Mouse (Mus musculus) common myeloid progenitor, adult 5-6 weeks (primary cell): ENCODE measurements around the gene Duxbl3. TPM values are rescaled to one million over a fixed set of nuclear protein-coding genes. Genes with fewer than 3 reads are reported as not detected.
A peak's percentile ranks its signal among the peaks of the same experiment; 100 is the strongest.
"Not testable (repeated sequence)": the region's sequence is repeated elsewhere in the genome, so short reads cannot be mapped to it uniquely, and the experiment has no call there.

Experiments used
- ATAC-seq: replicated peaks from 2 replicates; pipeline ENCODE4 v1.8.0; 2016; ENCODE audit warnings: low read depth, mild to moderate bottlenecking, moderate TSS enrichment, inconsistent platforms; ENCODE audit not compliant: poor library complexity, severe bottlenecking
- total RNA-seq: library from RNA; stranded (forward); fragments of 200-1000, 187-1606 nt; gene quantifications from 2 replicates; pipeline ENCODE4 v1.2.3, GENCODE M21; 2017

Duxbl3 gene
- not detected in 2 replicates for total RNA-seq

DNA sequence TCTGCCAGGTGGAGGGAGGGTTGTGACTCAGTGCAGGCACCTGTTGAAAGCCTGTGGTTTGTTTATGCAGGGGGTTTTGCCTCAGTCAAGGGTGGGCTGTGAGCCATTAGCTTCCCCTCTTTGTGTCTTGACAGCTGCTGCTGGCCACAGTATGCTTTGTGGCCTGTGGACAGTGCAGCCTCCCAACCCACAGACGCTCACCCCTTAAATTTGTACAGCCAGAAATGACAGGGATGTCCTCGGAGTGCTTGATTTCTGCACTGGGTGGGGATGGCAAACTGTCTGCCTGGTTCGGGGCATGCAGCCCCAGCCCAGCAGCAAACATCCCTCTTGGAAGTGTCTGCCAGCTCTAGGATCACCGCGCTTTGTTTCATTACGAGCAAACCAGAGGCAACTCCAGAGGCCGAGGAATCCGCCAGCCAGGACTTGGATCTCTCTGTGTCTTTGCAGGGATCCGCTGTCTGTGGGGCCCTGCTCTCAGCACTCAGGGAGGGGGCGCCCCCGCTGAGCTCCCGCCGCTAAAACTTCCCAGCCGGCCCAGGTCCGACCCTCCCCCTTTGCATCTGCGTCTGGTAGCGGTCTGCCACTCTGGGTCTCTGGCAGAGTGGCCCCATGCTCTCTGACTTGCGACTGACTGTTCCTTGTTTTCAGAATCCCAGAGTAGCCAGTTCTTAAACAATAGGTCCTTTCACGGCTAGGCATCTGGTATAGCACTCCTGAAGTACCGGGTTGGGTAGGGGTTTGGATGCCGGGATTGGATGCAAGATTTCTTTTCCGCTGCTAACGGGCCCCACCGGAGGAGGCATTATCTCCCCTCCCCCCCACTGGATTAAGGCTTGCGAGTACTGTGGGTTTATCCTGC lies at the start of gene Duxbl3:
Gene Duxbl3 (plus strand): TSS at position 207 of the 862 bp plus-strand sequence.
- ATAC-seq, result peak; percentile 29; the same call in 1 of the 2 replicates

DNA sequence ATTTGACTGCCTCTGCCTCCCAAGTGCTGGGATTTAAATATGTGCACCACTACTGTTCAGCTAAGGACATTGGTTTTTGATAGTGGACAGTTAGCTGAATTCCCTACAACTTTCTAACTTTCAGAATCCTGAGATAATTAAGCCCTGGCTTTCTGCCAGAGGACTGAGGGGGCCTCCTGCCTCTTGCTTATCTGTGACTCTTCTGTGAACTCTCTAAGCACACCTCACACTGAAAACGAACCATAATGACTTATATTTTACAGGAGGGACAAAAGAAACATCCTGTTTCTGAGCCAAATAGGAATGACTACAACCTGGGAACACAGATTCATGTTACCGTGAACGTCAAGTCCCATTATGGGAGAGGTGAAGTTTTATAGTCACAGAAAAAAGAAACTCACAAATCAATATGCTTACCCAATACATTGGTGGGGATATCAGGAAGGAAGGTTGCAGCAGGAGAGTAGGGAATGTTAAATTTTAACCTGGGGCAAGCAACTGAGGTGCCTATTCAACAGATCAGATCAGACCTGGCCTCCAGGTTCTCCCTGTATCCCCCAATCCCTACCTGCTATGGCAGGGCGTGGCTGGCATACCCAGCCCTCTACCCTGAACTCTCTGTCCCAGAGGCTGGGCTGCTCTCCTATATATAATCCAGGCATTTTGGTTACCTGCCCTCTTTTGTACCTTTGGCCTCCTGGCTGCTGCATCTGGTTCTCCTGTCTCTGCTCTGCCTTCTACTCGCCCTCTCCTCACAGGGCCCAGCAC lies 41.3 kb upstream of the Duxbl3 start:
- ATAC-seq, result not testable (repeated sequence)

DNA sequence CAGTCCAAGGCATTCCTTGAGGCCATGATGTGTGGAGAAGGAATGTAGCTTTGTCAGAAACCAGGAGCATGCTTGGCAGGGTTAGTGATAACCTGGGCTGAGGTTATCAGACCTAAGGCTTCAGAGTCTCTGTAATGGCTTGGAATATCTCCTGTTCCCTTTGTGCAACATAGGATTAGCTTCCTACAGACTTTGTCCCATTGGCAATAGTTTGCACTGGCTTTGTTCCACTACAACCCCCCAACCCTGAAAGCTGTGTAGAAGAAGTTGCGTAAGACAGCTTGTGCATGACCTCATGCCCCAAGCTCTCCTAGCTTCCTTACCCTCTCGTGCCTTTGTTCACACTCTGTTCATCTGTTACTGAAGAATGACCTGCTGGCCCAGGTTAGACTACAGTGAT lies 20.6 kb upstream of the Duxbl3 start:
- ATAC-seq, result not testable (repeated sequence)

DNA sequence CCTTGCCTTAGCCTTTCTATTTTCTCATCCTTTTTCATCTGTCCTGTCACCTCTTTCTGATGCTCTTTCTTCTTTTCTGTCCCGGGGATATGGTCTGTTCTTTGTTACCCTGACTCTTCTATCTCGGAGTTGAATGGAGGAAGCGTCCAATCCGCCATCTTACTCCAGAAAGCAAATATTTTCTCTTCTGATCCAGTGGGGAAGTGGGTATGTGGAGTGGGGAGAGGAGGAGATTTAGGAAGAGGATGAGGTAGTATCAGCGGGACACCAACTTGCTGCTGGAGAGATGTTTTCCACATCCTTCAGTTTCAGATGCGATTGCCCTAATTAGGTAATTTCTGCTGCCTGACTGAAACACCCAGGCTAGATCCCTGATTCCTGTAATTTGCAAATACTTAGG lies 967 bp downstream of the Duxbl3 start:
- ATAC-seq, result not testable (repeated sequence)

DNA sequence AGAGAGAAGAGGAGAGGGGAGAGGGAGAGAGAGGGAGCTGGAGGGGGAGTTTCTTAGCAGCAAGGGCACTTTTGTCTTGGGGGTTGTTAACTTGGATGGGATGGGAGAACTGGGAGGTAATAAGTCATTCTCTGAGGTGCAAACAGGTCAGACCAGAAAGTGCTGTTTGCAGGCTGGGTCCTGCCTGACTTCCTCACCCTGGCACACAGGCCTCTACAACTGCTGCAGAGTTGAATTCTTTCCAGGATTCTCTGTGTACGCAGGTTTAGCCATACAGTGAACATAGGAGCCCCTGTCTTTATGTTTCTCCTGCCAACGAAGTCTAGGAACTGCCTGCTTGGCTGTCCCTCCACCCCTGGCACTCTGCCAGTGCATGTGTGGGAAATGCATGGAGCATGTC lies 29.0 kb downstream of the Duxbl3 start:
- ATAC-seq, result not testable (repeated sequence)

DNA sequence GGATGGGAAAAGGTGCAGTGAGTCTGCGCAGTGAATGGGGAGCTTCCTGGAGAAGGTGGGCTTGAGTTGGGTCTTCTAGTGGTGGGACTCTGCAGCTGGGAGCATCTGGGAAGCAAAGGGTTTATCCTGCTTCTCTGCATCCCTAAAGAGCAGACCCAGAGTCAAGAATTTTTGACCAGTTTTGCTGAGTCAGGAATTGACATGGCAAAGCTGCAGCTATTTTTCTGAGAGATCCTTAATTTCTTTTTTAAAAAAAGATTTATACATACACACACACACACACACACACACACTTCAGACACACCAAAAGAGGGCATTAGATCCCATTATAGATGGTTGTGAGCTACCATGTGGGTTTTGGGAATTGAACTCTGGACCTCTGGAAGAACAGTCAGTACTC lies 36.1 kb downstream of the Duxbl3 start:
- ATAC-seq, result no peak

DNA sequence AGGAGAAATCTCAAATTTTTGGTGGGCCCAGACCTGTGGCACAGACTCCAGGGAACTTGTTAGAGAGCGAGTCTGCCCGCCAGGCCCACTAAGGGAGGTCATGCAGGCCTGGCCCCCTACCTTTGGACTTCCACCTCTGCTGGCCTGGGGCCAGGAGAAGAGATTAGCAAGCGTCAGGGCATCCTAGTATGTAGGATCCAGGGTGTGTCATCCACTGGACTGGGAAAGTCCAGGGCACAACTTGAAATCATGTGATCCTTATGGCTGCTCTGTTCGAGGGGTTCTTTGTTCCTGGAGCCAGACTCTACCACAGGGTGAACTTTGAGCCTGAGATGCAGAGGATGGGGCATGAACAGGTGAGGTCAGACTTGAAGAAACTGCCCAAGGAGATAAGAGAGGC lies 39.3 kb downstream of the Duxbl3 start:
- no peak for ATAC-seq

DNA sequence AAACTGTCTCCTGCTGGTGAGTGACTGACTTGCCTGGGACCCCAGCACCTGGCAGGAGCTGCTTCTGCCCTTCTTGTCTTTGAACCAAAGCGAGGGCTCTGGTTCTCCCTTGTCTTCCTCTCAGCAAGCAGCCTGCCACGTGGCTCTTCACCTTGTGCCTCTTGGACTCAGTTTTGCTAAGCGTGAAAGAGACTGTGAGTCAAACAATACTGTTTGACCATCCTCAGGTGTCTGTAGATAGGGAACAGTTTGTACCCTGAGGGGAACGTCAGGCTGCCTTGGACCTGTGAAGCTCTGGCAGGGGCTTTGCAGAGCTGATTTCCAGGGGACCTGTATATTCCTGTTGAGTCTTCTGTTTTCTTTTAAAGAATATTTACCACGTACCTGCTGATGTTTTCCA lies 39.7 kb downstream of the Duxbl3 start:
- ATAC-seq, result no peak

DNA sequence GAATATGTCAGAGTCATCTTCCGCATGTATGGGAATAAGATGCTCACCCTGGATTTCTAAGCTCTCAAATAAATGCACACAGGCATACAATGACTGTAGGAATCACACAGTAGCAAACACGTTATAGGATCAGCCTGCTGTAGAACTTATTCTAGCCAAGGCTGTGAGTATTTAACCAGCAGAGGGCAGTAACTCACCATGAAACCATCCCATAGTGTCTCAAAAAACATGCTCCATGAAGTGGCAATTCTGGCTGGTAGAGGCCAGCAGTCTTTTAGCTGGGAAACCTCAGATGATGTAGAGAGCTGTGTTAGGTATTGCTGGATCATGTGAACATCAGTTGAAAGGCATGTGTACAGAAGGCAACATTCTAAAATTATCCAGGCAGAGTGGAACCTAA lies 45.3 kb downstream of the Duxbl3 start:
- peak; percentile 69 for ATAC-seq

DNA sequence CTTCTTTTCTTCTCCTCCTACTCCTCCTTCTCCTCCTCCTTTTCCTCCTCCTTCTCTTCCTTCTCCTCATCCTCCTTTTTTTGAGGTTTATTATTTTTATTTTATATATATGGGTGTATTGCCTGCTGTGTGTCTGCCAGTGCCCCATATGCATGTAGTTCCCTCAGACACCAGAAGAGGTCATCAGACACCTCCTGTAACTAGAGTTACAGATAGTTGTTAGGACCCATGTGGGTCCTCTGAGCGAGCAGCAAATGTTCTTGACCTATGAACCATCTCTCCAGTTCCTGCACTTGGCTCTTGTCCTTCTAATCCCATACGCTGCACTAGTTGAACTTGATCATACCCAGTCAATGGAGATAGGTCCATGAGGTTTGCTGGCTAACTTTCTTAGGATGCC lies 48.3 kb downstream of the Duxbl3 start:
- 0 out of 2 replicates have a peak, but pooled peaks have one; percentile 63 for ATAC-seq

DNA sequence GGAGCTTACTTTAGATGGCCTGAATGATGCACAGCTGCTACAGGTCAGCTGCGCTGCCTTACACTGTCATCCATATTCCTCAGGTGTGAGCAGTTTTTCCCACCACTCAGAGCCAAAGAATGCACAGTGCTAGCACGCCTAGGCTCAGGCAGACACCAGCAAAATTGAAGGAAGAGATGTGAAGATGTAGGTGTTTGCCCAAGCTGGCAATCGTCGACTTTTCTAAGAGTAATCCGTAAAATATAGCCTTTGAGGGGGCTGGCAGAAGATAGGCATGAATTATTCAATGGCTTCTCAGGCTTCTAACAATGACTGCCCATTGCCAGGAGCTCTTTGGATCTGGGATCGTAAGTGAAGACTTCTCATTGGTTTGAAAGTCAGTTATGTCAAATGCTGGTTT lies 51.1 kb downstream of the Duxbl3 start:
- ATAC-seq, result no peak

DNA sequence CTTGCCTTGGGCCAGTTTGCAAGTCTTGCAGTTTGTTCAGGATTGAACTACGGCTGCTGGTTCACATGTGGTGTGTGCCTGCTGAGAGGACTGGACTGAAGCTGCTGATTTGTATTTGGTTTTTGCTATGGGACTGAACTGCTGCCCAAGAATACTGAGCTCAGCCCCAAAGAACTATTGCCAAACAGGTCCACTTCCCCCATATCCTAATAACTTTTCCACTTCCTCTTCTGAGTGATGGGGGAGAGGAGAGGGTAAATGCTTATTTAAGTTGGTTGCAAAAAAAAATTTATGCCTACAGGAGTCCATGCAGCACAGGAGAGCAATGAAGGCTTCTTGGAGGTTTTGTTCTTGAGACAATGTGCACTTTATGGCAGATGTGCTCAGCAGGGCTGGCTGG lies 51.7 kb downstream of the Duxbl3 start:
- 0 out of 2 replicates have a peak, but pooled peaks have one; percentile 36 for ATAC-seq

DNA sequence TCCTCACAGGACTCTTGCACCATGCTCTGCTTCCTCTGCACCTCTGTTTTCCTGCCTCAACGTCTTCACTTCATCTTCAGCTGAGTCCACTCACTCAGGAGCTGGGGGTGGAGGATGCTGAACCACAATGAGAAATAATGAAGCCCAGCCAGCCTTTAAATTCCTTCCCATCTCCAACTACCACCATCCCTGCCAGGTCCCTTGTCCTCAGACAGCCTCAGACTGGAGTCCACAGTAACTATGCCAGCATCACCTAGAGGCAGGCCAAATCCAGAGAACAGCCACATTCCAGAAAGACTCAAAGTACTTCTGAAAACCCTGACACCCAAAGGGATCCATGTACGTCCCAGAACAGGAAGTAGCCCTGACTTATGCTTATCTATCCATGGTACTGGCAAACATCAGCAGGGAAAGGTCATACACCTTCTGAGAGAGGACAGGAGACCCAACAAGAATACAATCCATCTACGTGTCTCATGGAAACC lies 58.5 kb downstream of the Duxbl3 start:
- no peak for ATAC-seq

Other genes with a start within 250 kb of the Duxbl3 start
- not detected in 2 replicates for gene Gm9780, start 215.3 kb upstream of the Duxbl3 start, total RNA-seq
- 24.6 and 28.3 TPM in 2 replicates for gene Tmem254c, start 190.6 kb upstream of the Duxbl3 start, total RNA-seq
- not detected in 2 replicates for gene Cphx2, start 176.4 kb upstream of the Duxbl3 start, total RNA-seq
- not detected in 2 replicates for gene Cphx3, start 175.7 kb upstream of the Duxbl3 start, total RNA-seq
- gene Duxbl2, start 139.6 kb upstream of the Duxbl3 start, total RNA-seq, result not detected in 2 replicates
- gene Plac9b, start 75.5 kb upstream of the Duxbl3 start, total RNA-seq, result not detected in 2 replicates
- gene Tmem254b, start 50.9 kb upstream of the Duxbl3 start, total RNA-seq, result 25.3 and 31.1 TPM in 2 replicates